Mouse (Mus musculus): ENCODE results near the gene Upk1a. TPM values are rescaled to one million over a fixed set of nuclear protein-coding genes. Genes with fewer than 3 reads are reported as not detected.

The Upk1a gene
- polyA plus RNA-seq, 1 experiment from 2014 or later: 4.7 TPM

- WGBS: 67% methylated on average over 4 of the region's 4 CpGs
- no peak overlapping the region for H3K27ac ChIP-seq (ENCODE audit: low read length)
- H3K4me1 ChIP-seq (ENCODE audit: control insufficient read depth, insufficient read depth, low read length): peaks cover 3% of the 10 kb centered on the region; the same call in 1 of the 2 replicates
- H3K9me3 ChIP-seq (replicated peaks; ENCODE audit: control insufficient read depth, low read length): no peaks in the 10 kb centered on the region
- no peak overlapping the region for H3K4me3 ChIP-seq (replicated peaks; ENCODE audit: low read length)
- no peak for ATAC-seq (ENCODE audit: insufficient read depth, low FRiP score)
- no peaks in the 10 kb centered on the region for H3K27me3 ChIP-seq (ENCODE audit: control insufficient read depth, insufficient read depth, low read length)
- no peak overlapping the region for H3K4me2 ChIP-seq (ENCODE audit: low read depth, low read length)
- no peak overlapping the region for H3K9ac ChIP-seq (ENCODE audit: low read length)
- no peaks in the 10 kb centered on the region for H3K36me3 ChIP-seq (ENCODE audit: control insufficient read depth, insufficient read depth, low read length)
Observed at GRCm38 (mm10) chr7:30594510-30595024, 18.1 kb downstream of the Upk1a start.

GRCm38 (mm10) chr7:30593579-30594509 lies 18.8 kb downstream of the Upk1a start:
- no peaks in the 10 kb centered on the region for H3K9me3 ChIP-seq (replicated peaks; ENCODE audit: control insufficient read depth, low read length)
- no peaks in the 10 kb centered on the region for H3K36me3 ChIP-seq (ENCODE audit: control insufficient read depth, insufficient read depth, low read length)
- no peaks in the 10 kb centered on the region for H3K27me3 ChIP-seq (ENCODE audit: control insufficient read depth, insufficient read depth, low read length)
- no peak overlapping the region for H3K4me3 ChIP-seq (replicated peaks; ENCODE audit: low read length)
- no peak overlapping the region for H3K27ac ChIP-seq (ENCODE audit: low read length)
- no peak overlapping the region for H3K4me2 ChIP-seq (ENCODE audit: low read depth, low read length)
- ATAC-seq (ENCODE audit: insufficient read depth, low FRiP score): no peak
- no peak overlapping the region for H3K9ac ChIP-seq (ENCODE audit: low read length)
- 67% methylated on average over 10 of the region's 10 CpGs for WGBS
- H3K4me1 ChIP-seq (ENCODE audit: control insufficient read depth, insufficient read depth, low read length): peaks cover 4% of the 10 kb centered on the region; the same call in 1 of the 2 replicates

GRCm38 (mm10) chr7:30592772-30593423 lies 19.7 kb downstream of the Upk1a start:
- no peak overlapping the region for H3K27ac ChIP-seq (ENCODE audit: low read length)
- H3K27me3 ChIP-seq (ENCODE audit: control insufficient read depth, insufficient read depth, low read length): no peaks in the 10 kb centered on the region
- peaks cover 4% of the 10 kb centered on the region; the same call in 1 of the 2 replicates for H3K4me1 ChIP-seq (ENCODE audit: control insufficient read depth, insufficient read depth, low read length)
- ATAC-seq (ENCODE audit: insufficient read depth, low FRiP score): no peak
- no peaks in the 10 kb centered on the region for H3K9me3 ChIP-seq (replicated peaks; ENCODE audit: control insufficient read depth, low read length)
- no peaks in the 10 kb centered on the region for H3K36me3 ChIP-seq (ENCODE audit: control insufficient read depth, insufficient read depth, low read length)
- no peak overlapping the region for H3K4me3 ChIP-seq (replicated peaks; ENCODE audit: low read length)
- 46% methylated on average over 5 of the region's 5 CpGs for WGBS
- no peak overlapping the region for H3K9ac ChIP-seq (ENCODE audit: low read length)
- H3K4me2 ChIP-seq (ENCODE audit: low read depth, low read length): no peak overlapping the region

GRCm38 (mm10) chr7:30591605-30591951 lies 21.1 kb downstream of the Upk1a start:
- H3K27me3 ChIP-seq (ENCODE audit: control insufficient read depth, insufficient read depth, low read length): no peaks in the 10 kb centered on the region
- no peaks in the 10 kb centered on the region for H3K9me3 ChIP-seq (replicated peaks; ENCODE audit: control insufficient read depth, low read length)
- WGBS: 72% methylated on average over 4 of the region's 4 CpGs
- no peaks in the 10 kb centered on the region for H3K36me3 ChIP-seq (ENCODE audit: control insufficient read depth, insufficient read depth, low read length)
- H3K4me1 ChIP-seq (ENCODE audit: control insufficient read depth, insufficient read depth, low read length): peaks cover 15% of the 10 kb centered on the region
- H3K9ac ChIP-seq (ENCODE audit: low read length): no peak overlapping the region
- no peak overlapping the region for H3K4me3 ChIP-seq (replicated peaks; ENCODE audit: low read length)
- H3K4me2 ChIP-seq (ENCODE audit: low read depth, low read length): no peak overlapping the region
- ATAC-seq (ENCODE audit: insufficient read depth, low FRiP score): no peak
- H3K27ac ChIP-seq (ENCODE audit: low read length): no peak overlapping the region

- Histone ChIP-seq H3K4me2 (ENCODE audit: low read depth, low read length) (no peak overlapping the region), H3K36me3 (ENCODE audit: control insufficient read depth, insufficient read depth, low read length) (0 out of 2 replicates have a peak, but pooled peaks cover 4% of the 10 kb centered on the region), H3K27me3 (ENCODE audit: control insufficient read depth, insufficient read depth, low read length) (no peaks in the 10 kb centered on the region), H3K27ac (ENCODE audit: low read length) (no peak overlapping the region), H3K9ac (ENCODE audit: low read length) (no peak overlapping the region), H3K4me3 (replicated peaks; ENCODE audit: low read length) (no peak overlapping the region), H3K4me1 (ENCODE audit: control insufficient read depth, insufficient read depth, low read length) (peaks cover 15% of the 10 kb centered on the region), H3K9me3 (replicated peaks; ENCODE audit: control insufficient read depth, low read length) (no peaks in the 10 kb centered on the region)
- 83% methylated on average over 9 of the region's 9 CpGs for WGBS
- ATAC-seq (ENCODE audit: insufficient read depth, low FRiP score): no peak
Observed at GRCm38 (mm10) chr7:30590927-30591604, 21.6 kb downstream of the Upk1a start.

GRCm38 (mm10) chr7:30589435-30590301 lies 23.0 kb downstream of the Upk1a start:
- WGBS: 24% methylated on average over 40 of the region's 40 CpGs
- Histone ChIP-seq H3K4me1 (ENCODE audit: control insufficient read depth, insufficient read depth, low read length) (peaks cover 15% of the 10 kb centered on the region), H3K4me3 (replicated peaks; ENCODE audit: low read length) (peak overlapping the region; percentile 100), H3K9ac (ENCODE audit: low read length) (peak overlapping the region; percentile 100), H3K4me2 (ENCODE audit: low read depth, low read length) (peak overlapping the region; percentile 76), H3K36me3 (ENCODE audit: control insufficient read depth, insufficient read depth, low read length) (peaks cover 18% of the 10 kb centered on the region), H3K27me3 (ENCODE audit: control insufficient read depth, insufficient read depth, low read length) (no peaks in the 10 kb centered on the region), H3K27ac (ENCODE audit: low read length) (peak overlapping the region; percentile 95), H3K9me3 (replicated peaks; ENCODE audit: control insufficient read depth, low read length) (no peaks in the 10 kb centered on the region)
- ATAC-seq (ENCODE audit: insufficient read depth, low FRiP score): peak; percentile 58

- peak within 1 kb of the TSS; percentile 100 for H3K9ac ChIP-seq (ENCODE audit: low read length)
- 0% methylated on average over 61 of the region's 68 CpGs for WGBS
- ATAC-seq (ENCODE audit: insufficient read depth, low FRiP score): peak; percentile 96
- H3K4me2 ChIP-seq (ENCODE audit: low read depth, low read length): peak within 1 kb of the TSS; percentile 89
- H3K36me3 ChIP-seq (ENCODE audit: control insufficient read depth, insufficient read depth, low read length): peaks cover 25% of the 10 kb centered on the region
- H3K9me3 ChIP-seq (replicated peaks; ENCODE audit: control insufficient read depth, low read length): no peaks in the 10 kb centered on the region
- H3K27me3 ChIP-seq (ENCODE audit: control insufficient read depth, insufficient read depth, low read length): no peaks in the 10 kb centered on the region
- H3K4me1 ChIP-seq (ENCODE audit: control insufficient read depth, insufficient read depth, low read length): peaks cover 15% of the 10 kb centered on the region
- peak within 1 kb of the TSS; percentile 100 for H3K4me3 ChIP-seq (replicated peaks; ENCODE audit: low read length)
- H3K27ac ChIP-seq (ENCODE audit: low read length): peak within 1 kb of the TSS; percentile 95
Observed at GRCm38 (mm10) chr7:30588676-30589434, 23.8 kb downstream of the Upk1a start, which contains the start of gene Kmt2b. Gene Kmt2b, minus strand, starts transcription at chr7:30588726.

All from stomach, embryonic 16.5 days (tissue).